Mouse (Mus musculus) cerebellum, adult 2 months (tissue): ENCODE data around the gene Stxbp6.

Source experiments
- CTCF ChIP-seq: fragments of 200-500 bp; IDR thresholded peaks from 2 replicates; pipeline ENCODE4 v1.5.1; 2011; ENCODE audit warnings: low read depth, mild to moderate bottlenecking, control low read depth, low read length, moderate library complexity, borderline replicate concordance; ENCODE audit not compliant: insufficient read depth
- POLR2A ChIP-seq: fragments of 200-500 bp; IDR thresholded peaks from 2 replicates; pipeline ENCODE4 v1.6.1; 2011; ENCODE audit warnings: low read length, control low read depth, borderline replicate concordance; ENCODE audit not compliant: insufficient read depth

- TF ChIP-seq CTCF (no peak), POLR2A (no peak)
These were observed 146.1 kb downstream of the Stxbp6 start for GRCm38 (mm10) chr12:44928456-44928855.
